Mouse (Mus musculus) liver, adult 2 months (tissue): Measurements from ENCODE around the gene Arhgap30.

Experiments used
- CTCF ChIP-seq: fragments of 200-500 bp; IDR thresholded peaks from 2 replicates; pipeline ENCODE4 v1.5.1; 2011; ENCODE audit warnings: low read depth, low read length, control low read depth
- POLR2A ChIP-seq: fragments of 200-500 bp; IDR thresholded peaks from 2 replicates; pipeline ENCODE4 v1.6.1; 2011; ENCODE audit warnings: low read length, control low read depth; ENCODE audit not compliant: insufficient read depth; ENCODE audit errors: extremely low read depth

GRCm38 (mm10) chr1:171365934-171366333, 22.8 kb upstream of the Arhgap30 start:
- TF ChIP-seq CTCF (no peak), POLR2A (no peak)
